Mouse (Mus musculus) gastrocnemius, postnatal 14 days (tissue): ENCODE measurements at regions not wholly inside any gene's neighbourhood (a gene's known extent, or its start where the extent isn't known, plus 50 kb on each side); places are given as distances from the start of the nearest gene placed in this dataset.
"Not testable (repeated sequence)": the region's sequence is repeated elsewhere in the genome, so short reads cannot be mapped to it uniquely, and the experiment has no call there.

Source experiments
- DNase-seq: peaks from one replicate; pipeline ENCODE4 v3.0.0; 2021; ENCODE audit warnings: mixed read lengths
- intact Hi-C: fragments of 180-260 bp; cut with DNase I; formaldehyde crosslinking; loops from one replicate; pipeline ENCODE4 v1.15.1; 2025; ENCODE audit warnings: low total_unique reads

DNA sequence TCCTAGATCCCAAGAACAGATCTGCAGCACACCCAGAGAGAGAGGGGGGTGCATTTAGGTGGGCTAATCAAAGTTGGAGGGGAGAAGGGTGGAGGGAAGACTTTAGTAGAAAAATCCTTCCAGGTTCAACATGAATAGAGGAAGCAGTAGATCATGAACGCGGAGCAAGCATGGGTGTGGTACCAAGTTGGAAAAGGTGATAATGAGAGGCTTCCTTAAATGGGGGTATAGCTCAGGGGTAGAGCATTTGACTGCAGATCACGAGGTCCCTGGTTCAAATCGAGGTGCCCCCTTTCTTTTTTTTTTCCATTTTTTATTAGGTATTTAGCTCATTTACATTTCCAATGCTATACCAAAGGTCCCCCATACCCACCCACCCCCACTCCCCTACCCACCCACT is 54.0 kb upstream of the Krba1 start:
- DNase-seq, intact Hi-C loops: not testable (repeated sequence)

DNA sequence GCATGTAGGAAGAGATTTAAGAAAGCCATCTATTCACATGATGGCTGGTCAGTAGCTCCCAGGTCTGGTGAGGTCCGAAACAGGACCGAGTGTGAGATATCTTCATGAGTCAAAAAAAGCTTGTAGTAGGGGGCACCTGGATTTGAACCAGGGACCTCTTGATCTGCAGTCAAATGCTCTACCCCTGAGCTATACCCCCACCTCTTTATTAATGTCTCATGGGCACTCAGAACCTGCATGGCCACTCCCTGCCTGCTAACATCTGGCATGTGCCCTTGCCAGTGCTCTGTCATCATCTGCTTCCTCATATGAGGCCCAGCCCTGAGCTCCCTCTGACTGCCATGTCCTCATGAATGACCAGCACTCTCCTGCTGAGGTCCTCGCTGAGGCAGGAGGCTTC is 58.4 kb upstream of the Krba1 start:
- DNase-seq, intact Hi-C loops: not testable (repeated sequence)

DNA sequence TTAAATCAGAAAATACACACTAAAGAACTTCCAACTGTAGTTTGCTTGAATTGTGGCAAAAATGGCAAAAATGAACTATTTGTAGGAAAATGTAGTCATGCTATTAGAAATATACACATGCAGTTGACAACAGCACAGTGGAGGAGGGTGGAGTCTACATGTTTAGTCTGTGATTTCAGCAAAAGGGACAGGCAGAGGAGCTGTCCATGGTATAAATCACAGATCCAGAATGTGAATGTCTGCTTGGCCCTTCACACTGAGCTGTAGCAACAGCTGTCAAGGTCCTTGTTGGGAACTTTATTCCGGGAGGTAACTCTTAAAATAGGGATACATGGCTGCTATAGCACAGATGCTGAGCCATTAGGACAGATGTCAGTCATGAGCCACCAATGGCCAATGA is 107.4 kb upstream of the Krba1 start:
- intact Hi-C loops, result no loop called here
- DNase-seq, result no peak

- intact Hi-C loops, DNase-seq: not testable (repeated sequence)
Measured at GRCm38 (mm10) chr6:48279646-48280045, 115.7 kb upstream of the Krba1 start.

- intact Hi-C loops, DNase-seq: not testable (repeated sequence)
Measured at GRCm38 (mm10) chr6:48261563-48261962, 133.8 kb upstream of the Krba1 start.

GRCm38 (mm10) chr6:48252989-48253388 is 142.4 kb upstream of the Krba1 start:
- intact Hi-C loops, DNase-seq: not testable (repeated sequence)

DNA sequence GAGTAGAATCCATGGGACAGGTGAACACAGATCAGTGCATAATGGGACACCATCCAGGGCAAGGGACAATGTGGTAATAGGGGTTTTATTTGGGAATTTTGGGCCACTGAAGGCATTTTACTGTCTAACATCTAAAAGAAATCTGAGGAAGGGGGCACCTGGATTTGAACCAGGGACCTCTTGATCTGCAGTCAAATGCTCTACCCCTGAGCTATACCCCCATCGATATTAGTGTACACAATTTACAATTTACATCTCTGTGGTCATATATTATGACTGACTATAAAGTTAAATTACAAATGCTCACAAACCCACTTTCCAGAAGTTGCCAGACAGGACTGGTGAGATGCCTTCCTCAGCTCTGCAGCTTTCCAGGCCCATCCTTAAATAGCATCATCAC is 143.4 kb upstream of the Krba1 start:
- intact Hi-C loops, result no loop called here

DNA sequence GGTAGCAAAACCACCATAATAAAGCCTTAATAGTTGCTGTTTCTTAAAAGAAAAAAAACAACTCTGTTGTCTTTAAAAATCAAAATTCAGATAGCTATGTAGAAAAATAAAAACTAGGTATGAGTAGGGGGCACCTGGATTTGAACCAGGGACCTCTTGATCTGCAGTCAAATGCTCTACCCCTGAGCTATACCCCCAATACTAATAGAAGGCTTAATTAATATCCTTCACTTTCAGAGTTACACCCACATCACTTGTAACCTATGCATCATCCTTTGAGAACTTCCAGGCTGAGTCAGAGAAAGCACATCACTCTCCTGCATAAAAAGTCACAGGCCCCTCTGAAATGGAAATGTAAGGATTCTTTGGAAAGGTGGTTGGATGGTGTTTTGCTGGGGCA is 151.2 kb upstream of the Krba1 start:
- intact Hi-C loops, DNase-seq: not testable (repeated sequence)

More for the DNA sequence above, 143.4 kb upstream of the Krba1 start:
- DNase-seq, result no peak

- intact Hi-C loops, result no loop called here
- peak; percentile 24 for DNase-seq
Measured at GRCm38 (mm10) chr6:48227431-48227830, 141.0 kb upstream of the Zfp746 start.

- intact Hi-C loops, result no loop called here
- DNase-seq, result no peak
Measured at GRCm38 (mm10) chr6:48224206-48224605, 137.8 kb upstream of the Zfp746 start.

DNA sequence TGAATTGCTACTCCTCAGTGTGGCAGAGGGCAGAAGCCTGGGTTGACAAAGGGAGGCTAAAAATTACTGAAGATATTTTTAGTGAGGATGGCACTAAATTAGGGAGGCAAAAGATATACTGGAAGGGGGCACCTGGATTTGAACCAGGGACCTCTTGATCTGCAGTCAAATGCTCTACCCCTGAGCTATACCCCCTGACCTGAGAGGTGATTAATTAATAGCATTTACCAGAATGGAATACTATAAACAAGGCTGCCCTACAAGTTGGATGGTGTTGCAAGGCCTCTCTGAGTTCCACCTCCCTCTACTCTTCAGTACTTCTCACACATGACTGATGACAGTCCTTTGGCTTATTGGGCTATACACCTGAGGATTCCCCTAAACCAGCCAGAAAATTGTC is 136.6 kb upstream of the Zfp746 start:
- intact Hi-C loops, result no loop called here
- no peak for DNase-seq

DNA sequence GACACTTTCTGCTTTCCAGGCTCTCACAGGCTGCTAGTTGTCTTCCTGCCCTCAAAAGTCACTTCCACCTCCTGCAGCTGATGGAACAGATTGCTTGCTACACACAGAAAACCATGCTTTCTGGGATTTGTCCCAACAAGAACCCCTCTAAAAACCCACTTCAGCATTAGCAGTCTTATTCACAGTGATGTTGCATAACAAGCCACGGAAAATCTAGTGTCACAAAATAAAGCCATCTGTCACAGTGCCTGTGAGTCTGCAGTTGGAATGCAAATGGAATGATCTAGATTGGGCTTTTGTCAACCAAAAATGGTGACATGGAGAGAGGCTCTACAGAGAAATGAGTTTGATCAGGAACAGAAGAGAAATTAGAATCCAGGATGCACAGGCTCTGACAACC is 135.4 kb upstream of the Zfp746 start:
- DNase-seq, intact Hi-C loops: not testable (repeated sequence)

GRCm38 (mm10) chr6:48215212-48215611 is 128.8 kb upstream of the Zfp746 start:
- intact Hi-C loops, result no loop called here
- no peak for DNase-seq

DNA sequence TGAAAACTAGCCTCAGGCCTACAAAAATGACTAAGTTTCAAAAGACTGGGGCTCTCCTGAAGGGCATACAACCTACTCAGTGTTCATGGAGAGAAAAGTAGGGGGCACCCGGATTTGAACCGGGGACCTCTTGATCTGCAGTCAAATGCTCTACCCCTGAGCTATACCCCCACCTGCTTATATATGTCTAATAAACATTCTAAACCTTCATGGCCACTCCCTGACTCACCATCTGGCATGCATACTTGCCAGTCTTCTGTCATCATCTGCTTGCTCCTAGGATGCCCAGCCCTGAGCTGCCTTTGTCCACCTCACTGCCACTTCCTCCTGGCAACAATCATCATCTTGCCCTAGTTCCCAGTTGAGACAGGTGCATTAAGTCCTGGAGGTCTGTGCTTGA is 123.3 kb upstream of the Zfp746 start:
- DNase-seq, result no peak

GRCm38 (mm10) chr6:48209103-48209502 is 122.7 kb upstream of the Zfp746 start:
- DNase-seq, result no peak
- intact Hi-C loops, result no loop called here

More for the DNA sequence above, 123.3 kb upstream of the Zfp746 start:
- intact Hi-C loops, result no loop called here

DNA sequence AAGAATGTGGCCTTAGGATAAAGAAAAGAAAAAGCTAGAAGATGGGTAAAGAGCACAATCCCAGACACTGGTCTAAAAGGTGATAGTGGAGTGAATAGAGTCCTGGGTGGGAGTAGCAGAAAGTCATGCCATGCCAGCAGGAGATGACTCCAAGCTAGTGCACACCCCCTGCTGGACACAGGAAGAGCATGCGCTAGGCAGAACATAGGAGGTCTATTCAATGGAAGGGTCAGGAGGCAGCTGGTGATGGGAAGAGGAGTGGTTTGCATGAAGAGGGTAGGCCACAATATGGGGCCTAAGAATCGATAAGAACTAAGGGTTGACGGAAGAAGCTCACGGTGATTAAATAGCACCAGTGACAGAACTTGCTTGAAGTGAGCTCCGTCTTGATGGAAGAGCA is 119.3 kb upstream of the Zfp746 start:
- DNase-seq, result no peak
- intact Hi-C loops, result no loop called here

DNA sequence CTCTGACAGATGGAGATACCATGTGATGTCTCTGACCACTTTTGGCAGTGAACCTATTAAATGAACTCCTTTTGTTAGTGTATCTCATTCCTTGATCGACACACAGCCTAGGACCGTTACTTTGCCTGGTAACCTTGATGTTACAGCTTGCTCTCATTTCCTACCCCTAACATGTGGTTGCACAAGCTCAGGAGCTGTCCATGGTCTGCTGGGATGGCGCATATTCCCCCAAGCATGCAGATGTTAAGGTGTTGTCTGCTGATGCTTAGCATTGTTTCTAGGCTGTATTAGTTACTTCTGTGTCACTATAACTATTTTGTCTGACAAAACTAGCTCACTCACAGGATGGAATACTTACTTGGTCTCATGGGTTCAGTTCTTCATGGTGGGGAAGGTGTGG is 113.6 kb upstream of the Zfp746 start:
- DNase-seq, result no peak
- intact Hi-C loops, result no loop called here

DNA sequence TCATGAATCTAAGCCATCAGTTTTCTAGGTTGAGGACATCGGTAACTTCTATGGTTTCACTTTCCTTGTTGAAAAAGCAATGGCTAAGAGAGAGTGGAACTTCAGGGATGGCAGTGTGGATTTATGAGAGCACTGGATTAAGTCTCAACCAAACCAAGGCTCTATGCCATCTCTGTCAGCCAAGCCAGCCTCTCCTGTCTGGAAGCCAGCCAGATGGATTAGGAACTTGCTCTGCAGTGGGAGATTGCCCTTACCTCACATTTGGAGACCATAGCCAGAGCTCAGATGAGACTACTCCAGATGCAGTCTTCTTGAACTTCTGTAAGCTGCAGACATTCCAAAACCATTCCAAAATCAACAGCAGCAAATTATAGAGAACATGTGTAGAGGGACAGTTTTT is 112.4 kb upstream of the Zfp746 start:
- DNase-seq, result no peak
- intact Hi-C loops, result no loop called here

- intact Hi-C loops, result no loop called here
- DNase-seq, result no peak
Measured at GRCm38 (mm10) chr6:48197696-48198378, 111.4 kb upstream of the Zfp746 start.

DNA sequence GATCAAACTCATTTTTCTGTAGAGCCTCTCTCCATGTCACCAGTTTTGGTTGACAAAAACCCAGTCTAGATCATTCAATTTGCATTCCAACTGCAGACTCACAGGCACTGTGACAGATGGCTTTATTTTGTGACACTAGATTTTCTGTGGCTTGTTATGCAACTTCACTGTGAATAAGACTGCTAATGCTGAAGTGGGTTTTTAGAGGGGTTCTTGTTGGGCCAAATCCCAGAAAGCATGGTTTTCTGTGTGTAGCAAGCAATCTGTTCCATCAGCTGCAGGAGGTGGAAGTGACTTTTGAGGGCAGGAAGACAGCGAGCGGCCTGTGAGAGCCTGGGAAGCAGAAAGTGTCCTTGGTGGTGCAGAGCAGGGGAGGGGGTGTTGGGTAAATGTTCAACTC is 102.0 kb upstream of the Zfp746 start:
- intact Hi-C loops, DNase-seq: not testable (repeated sequence)

- intact Hi-C loops, result no loop called here
- no peak for DNase-seq
Measured at GRCm38 (mm10) chr6:48185311-48185710, 98.9 kb upstream of the Zfp746 start.
